Mouse (Mus musculus) thymus, postnatal 10 days (tissue): ENCODE data around the gene Xylt2.

ENCODE experiments used
- DNase-seq, 2 experiments: peaks; one replicate each; pipeline ENCODE4 v3.0.0; 2021; ENCODE audit warnings: low spot score in 2 of 2

Xylt2 gene

GRCm38 (mm10) chr11:94615494-94615893 is 61.8 kb downstream of the Xylt2 start:
- DNase-seq, result no peak

- no peak for DNase-seq
These were observed 62.7 kb downstream of the Xylt2 start for GRCm38 (mm10) chr11:94614603-94615002.
